Mouse (Mus musculus): ENCODE results near the gene Slc25a33. TPM values are rescaled to one million over a fixed set of nuclear protein-coding genes. Genes with fewer than 3 reads are reported as not detected.
"Not testable (repeated sequence)": the region's sequence is repeated elsewhere in the genome, so short reads cannot be mapped to it uniquely, and the experiment has no call there.

The Slc25a33 gene
- polyA plus RNA-seq, 1 experiment = 7.2 TPM

GRCm38 (mm10) chr4:149813409-149814184, 39.5 kb upstream of the Slc25a33 start:
- TF ChIP-seq CTCF (IDR thresholded peaks at IDR 0.05; ENCODE audit: borderline replicate concordance, control insufficient read depth, extremely low read depth, insufficient read depth, low read length, poor library complexity) = no peak
- TF ChIP-seq POLR2A (IDR thresholded peaks at IDR 0.05; ENCODE audit: control insufficient read depth, extremely low read depth, insufficient read depth, low read length, poor library complexity) = no peak
- Histone ChIP-seq H3K4me1 (replicated peaks; ENCODE audit: control insufficient read depth, insufficient read depth, low read length) (peaks cover 13% of the 10 kb centered on the region; the same call in 1 of the 2 replicates), H3K27me3 (ENCODE audit: control insufficient read depth, insufficient read depth, low read length) (no peaks in the 10 kb centered on the region), H3K27ac (ENCODE audit: control insufficient read depth, insufficient read depth, low read length) (no peak overlapping the region), H3K4me3 (ENCODE audit: control insufficient read depth, insufficient read depth, low read length) (no peak overlapping the region), H3K36me3 (ENCODE audit: control insufficient read depth, insufficient read depth, low read length) (no peaks in the 10 kb centered on the region)
- WGBS = 68% methylated on average over 14 of the region's 14 CpGs
- no peak for DNase-seq

GRCm38 (mm10) chr4:149810372-149810771, 36.3 kb upstream of the Slc25a33 start:
- H3K36me3 ChIP-seq (ENCODE audit: control insufficient read depth, insufficient read depth, low read length); H3K27me3 ChIP-seq (ENCODE audit: control insufficient read depth, insufficient read depth, low read length); H3K4me3 ChIP-seq (ENCODE audit: control insufficient read depth, insufficient read depth, low read length); H3K27ac ChIP-seq (ENCODE audit: control insufficient read depth, insufficient read depth, low read length): not testable (repeated sequence)
- peak; percentile 25 for DNase-seq
- H3K4me1 ChIP-seq (replicated peaks; ENCODE audit: control insufficient read depth, insufficient read depth, low read length) = peaks cover 13% of the 10 kb centered on the region; the same call in 1 of the 2 replicates

- peaks cover 9% of the 10 kb centered on the region; the same call in 1 of the 2 replicates for H3K4me1 ChIP-seq (replicated peaks; ENCODE audit: control insufficient read depth, insufficient read depth, low read length)
- H3K4me3 ChIP-seq (ENCODE audit: control insufficient read depth, insufficient read depth, low read length) = no peak overlapping the region
- no peak for TF ChIP-seq POLR2A (IDR thresholded peaks at IDR 0.05; ENCODE audit: control insufficient read depth, extremely low read depth, insufficient read depth, low read length, poor library complexity)
- no peak for TF ChIP-seq CTCF (IDR thresholded peaks at IDR 0.05; ENCODE audit: borderline replicate concordance, control insufficient read depth, extremely low read depth, insufficient read depth, low read length, poor library complexity)
- WGBS = 61% methylated on average over 11 of the region's 11 CpGs
- no peaks in the 10 kb centered on the region for H3K27me3 ChIP-seq (ENCODE audit: control insufficient read depth, insufficient read depth, low read length)
- H3K27ac ChIP-seq (ENCODE audit: control insufficient read depth, insufficient read depth, low read length) = no peak overlapping the region
- DNase-seq = no peak
- H3K36me3 ChIP-seq (ENCODE audit: control insufficient read depth, insufficient read depth, low read length) = no peaks in the 10 kb centered on the region
Measured at GRCm38 (mm10) chr4:149808584-149809227, 34.6 kb upstream of the Slc25a33 start.

GRCm38 (mm10) chr4:149808060-149808567, 34.0 kb upstream of the Slc25a33 start:
- 82% methylated on average over 14 of the region's 14 CpGs for WGBS
- H3K27ac ChIP-seq (ENCODE audit: control insufficient read depth, insufficient read depth, low read length) = no peak overlapping the region
- TF ChIP-seq POLR2A (IDR thresholded peaks at IDR 0.05; ENCODE audit: control insufficient read depth, extremely low read depth, insufficient read depth, low read length, poor library complexity) (no peak), CTCF (IDR thresholded peaks at IDR 0.05; ENCODE audit: borderline replicate concordance, control insufficient read depth, extremely low read depth, insufficient read depth, low read length, poor library complexity) (no peak)
- H3K4me1 ChIP-seq (replicated peaks; ENCODE audit: control insufficient read depth, insufficient read depth, low read length) = peaks cover 3% of the 10 kb centered on the region; the same call in 1 of the 2 replicates
- no peaks in the 10 kb centered on the region for H3K27me3 ChIP-seq (ENCODE audit: control insufficient read depth, insufficient read depth, low read length)
- DNase-seq = no peak
- H3K36me3 ChIP-seq (ENCODE audit: control insufficient read depth, insufficient read depth, low read length) = no peaks in the 10 kb centered on the region
- H3K4me3 ChIP-seq (ENCODE audit: control insufficient read depth, insufficient read depth, low read length) = no peak overlapping the region

GRCm38 (mm10) chr4:149806699-149807381, 32.8 kb upstream of the Slc25a33 start:
- Histone ChIP-seq H3K4me1 (replicated peaks; ENCODE audit: control insufficient read depth, insufficient read depth, low read length) (peaks cover 2% of the 10 kb centered on the region; the same call in 1 of the 2 replicates), H3K27me3 (ENCODE audit: control insufficient read depth, insufficient read depth, low read length) (no peaks in the 10 kb centered on the region), H3K27ac (ENCODE audit: control insufficient read depth, insufficient read depth, low read length) (no peak overlapping the region), H3K36me3 (ENCODE audit: control insufficient read depth, insufficient read depth, low read length) (no peaks in the 10 kb centered on the region), H3K4me3 (ENCODE audit: control insufficient read depth, insufficient read depth, low read length) (no peak overlapping the region)
- DNase-seq = peak; percentile 90
- WGBS = 53% methylated on average over 19 of the region's 19 CpGs
- TF ChIP-seq POLR2A (IDR thresholded peaks at IDR 0.05; ENCODE audit: control insufficient read depth, extremely low read depth, insufficient read depth, low read length, poor library complexity) (no peak), CTCF (IDR thresholded peaks at IDR 0.05; ENCODE audit: borderline replicate concordance, control insufficient read depth, extremely low read depth, insufficient read depth, low read length, poor library complexity) (peak; percentile 85)

- Histone ChIP-seq H3K27me3 (ENCODE audit: control insufficient read depth, insufficient read depth, low read length) (no peaks in the 10 kb centered on the region), H3K36me3 (ENCODE audit: control insufficient read depth, insufficient read depth, low read length) (no peaks in the 10 kb centered on the region), H3K4me3 (ENCODE audit: control insufficient read depth, insufficient read depth, low read length) (no peak overlapping the region), H3K27ac (ENCODE audit: control insufficient read depth, insufficient read depth, low read length) (no peak overlapping the region), H3K4me1 (replicated peaks; ENCODE audit: control insufficient read depth, insufficient read depth, low read length) (no peaks in the 10 kb centered on the region)
- WGBS = 79% methylated on average over 9 of the region's 9 CpGs
- DNase-seq = no peak
- TF ChIP-seq POLR2A (IDR thresholded peaks at IDR 0.05; ENCODE audit: control insufficient read depth, extremely low read depth, insufficient read depth, low read length, poor library complexity) (no peak), CTCF (IDR thresholded peaks at IDR 0.05; ENCODE audit: borderline replicate concordance, control insufficient read depth, extremely low read depth, insufficient read depth, low read length, poor library complexity) (no peak)
Measured at GRCm38 (mm10) chr4:149802269-149802668, 28.2 kb upstream of the Slc25a33 start.

Data from thymus, adult 2 months (tissue).